Mouse (Mus musculus) CH12.LX (cell line): ENCODE results near the gene Cercam. TPM values are rescaled to one million over a fixed set of nuclear protein-coding genes. Genes with fewer than 3 reads are reported as not detected.

ENCODE experiments used
- DNase-seq: peaks from one replicate; pipeline ENCODE4 v3.0.0-alpha.2; 2013; ENCODE audit errors: extremely low read depth
- H3K27ac ChIP-seq: 2 replicates; pipeline ENCODE4 v1.5.1; 2012; ENCODE audit warnings: low read depth, mild to moderate bottlenecking, control low read depth, moderate library complexity; ENCODE audit not compliant: insufficient read depth
- H3K27me3 ChIP-seq: replicated peaks from 2 replicates; pipeline ENCODE3; 2012; ENCODE audit warnings: inconsistent platforms
- H3K36me3 ChIP-seq, 2 experiments: replicated peaks in 1 of 2; 2 replicates each; pipeline versions ENCODE3 to v1.6.1; 2012; ENCODE audit warnings: inconsistent platforms in 1 of 2, low read length in 1 of 2, mild to moderate bottlenecking in 1 of 2, mixed read lengths in 1 of 2, moderate library complexity in 1 of 2; ENCODE audit not compliant: control insufficient read depth in 1 of 2, insufficient read depth in 1 of 2
- H3K4me1 ChIP-seq, 2 experiments: 2 replicates each; pipeline ENCODE4 v1.6.1; 2012; ENCODE audit warnings: inconsistent platforms in 1 of 2, moderate library complexity in 1 of 2; ENCODE audit not compliant: insufficient read depth in 2 of 2, control insufficient read depth in 1 of 2
- H3K4me2 ChIP-seq: 2 replicates; pipeline ENCODE4 v1.6.1; 2012; ENCODE audit warnings: low read depth, mild to moderate bottlenecking, control low read depth; ENCODE audit not compliant: poor library complexity, insufficient read depth, severe bottlenecking
- H3K4me3 ChIP-seq, 3 experiments: fragments of 150-350 bp in 1 of 3; sonication (generic) in 1 of 3; replicated peaks in 1 of 3; 2 replicates each; pipeline versions ENCODE3 to v1.5.1; 2011 to 2012; ENCODE audit warnings: low read depth in 2 of 3, low read length in 2 of 3, mild to moderate bottlenecking in 2 of 3, moderate library complexity in 2 of 3, control low read depth in 1 of 3, improper control_type of control experiment in 1 of 3, inconsistent platforms in 1 of 3, mixed read lengths in 1 of 3; ENCODE audit not compliant: poor library complexity in 1 of 3
- H3K79me2 ChIP-seq: replicated peaks from 2 replicates; pipeline ENCODE4 v1.6.1; 2012; ENCODE audit warnings: mild to moderate bottlenecking, moderate library complexity; ENCODE audit not compliant: control insufficient read depth, poor library complexity, insufficient read depth, severe bottlenecking; ENCODE audit errors: extremely low read depth
- H3K9ac ChIP-seq: 2 replicates; pipeline ENCODE4 v1.6.1; 2012; ENCODE audit warnings: low read depth, mild to moderate bottlenecking, control low read depth, moderate library complexity; ENCODE audit not compliant: insufficient read depth
- H3K9me3 ChIP-seq: replicated peaks from 2 replicates; pipeline ENCODE3; 2012; ENCODE audit warnings: low read length, inconsistent platforms, mixed read lengths
- BHLHE40 ChIP-seq: IDR thresholded peaks from 2 replicates; pipeline ENCODE4 v1.6.1; 2011; ENCODE audit warnings: mild to moderate bottlenecking, low read depth, low read length, improper control_type of control experiment
- CHD1 ChIP-seq: IDR thresholded peaks from 2 replicates; pipeline ENCODE4 v1.6.1; 2012; ENCODE audit warnings: low read depth, low read length, improper control_type of control experiment, inconsistent platforms
- CHD2 ChIP-seq: IDR thresholded peaks from 2 replicates; pipeline ENCODE4 v1.6.1; 2011; ENCODE audit warnings: low read length, improper control_type of control experiment
- GABPA ChIP-seq: IDR thresholded peaks from 2 replicates; pipeline ENCODE4 v1.6.1; 2012; ENCODE audit warnings: low read depth, low read length, improper control_type of control experiment, inconsistent platforms; ENCODE audit not compliant: insufficient replicate concordance
- IRF4 ChIP-seq: IDR thresholded peaks from 2 replicates; pipeline ENCODE4 v1.6.1; 2014; ENCODE audit warnings: low read depth, mild to moderate bottlenecking, inconsistent platforms, low read length, improper control_type of control experiment
- JUN ChIP-seq: IDR thresholded peaks from 2 replicates; pipeline ENCODE4 v1.6.1; 2011; ENCODE audit warnings: low read depth, mild to moderate bottlenecking, low read length, improper control_type of control experiment, moderate library complexity; ENCODE audit not compliant: insufficient read depth
- JUND ChIP-seq: conservative IDR thresholded peaks from 2 replicates; pipeline ENCODE4 v1.6.1; 2011; ENCODE audit warnings: low read depth, low read length, improper control_type of control experiment
- KAT2A ChIP-seq: IDR thresholded peaks from 2 replicates; pipeline ENCODE4 v1.6.1; 2012; ENCODE audit warnings: low read length, improper control_type of control experiment, inconsistent platforms; ENCODE audit not compliant: insufficient replicate concordance
- MAFK ChIP-seq: IDR thresholded peaks from 2 replicates; pipeline ENCODE4 v1.6.1; 2011; ENCODE audit warnings: low read length, improper control_type of control experiment; ENCODE audit not compliant: insufficient replicate concordance
- MAX ChIP-seq: IDR thresholded peaks from 2 replicates; pipeline ENCODE4 v1.6.1; 2011; ENCODE audit warnings: low read length, improper control_type of control experiment
- MYC ChIP-seq: IDR thresholded peaks from 2 replicates; pipeline ENCODE4 v1.6.1; 2011; ENCODE audit warnings: low read depth, mild to moderate bottlenecking, improper control_type of control experiment, low read length
- NELFE ChIP-seq: IDR thresholded peaks from 2 replicates; pipeline ENCODE4 v1.6.1; 2011; ENCODE audit warnings: low read depth, low read length, improper control_type of control experiment
- NRF1 ChIP-seq: IDR thresholded peaks from 2 replicates; pipeline ENCODE4 v1.6.1; 2014; ENCODE audit warnings: low read depth, mild to moderate bottlenecking, inconsistent platforms, low read length, improper control_type of control experiment, moderate library complexity
- POLR2A ChIP-seq: IDR thresholded peaks from 2 replicates; pipeline ENCODE4 v1.6.1; 2011; ENCODE audit warnings: low read depth, mild to moderate bottlenecking, improper control_type of control experiment, low read length
- POLR2AphosphoS2 ChIP-seq: IDR thresholded peaks from 2 replicates; pipeline ENCODE4 v1.6.1; 2011; ENCODE audit warnings: low read depth, low read length, improper control_type of control experiment
- RAD21 ChIP-seq: IDR thresholded peaks from 2 replicates; pipeline ENCODE4 v1.6.1; 2011; ENCODE audit warnings: low read depth, mild to moderate bottlenecking, low read length, improper control_type of control experiment, moderate library complexity
- RCOR1 ChIP-seq: conservative IDR thresholded peaks from 2 replicates; pipeline ENCODE4 v1.6.1; 2012; ENCODE audit warnings: low read depth, mild to moderate bottlenecking, inconsistent platforms, low read length, improper control_type of control experiment
- SIN3A ChIP-seq: IDR thresholded peaks from 2 replicates; pipeline ENCODE4 v1.6.1; 2012; ENCODE audit warnings: low read length, improper control_type of control experiment, inconsistent platforms
- SMC3 ChIP-seq: IDR thresholded peaks from 2 replicates; pipeline ENCODE4 v1.6.1; 2011; ENCODE audit warnings: low read depth, low read length, improper control_type of control experiment
- TBP ChIP-seq: conservative IDR thresholded peaks from 2 replicates; pipeline ENCODE4 v1.6.1; 2011; ENCODE audit warnings: low read depth, low read length, improper control_type of control experiment
- TCF12 ChIP-seq: IDR thresholded peaks from 2 replicates; pipeline ENCODE4 v1.6.1; 2014; ENCODE audit warnings: low read depth, mild to moderate bottlenecking, inconsistent platforms, low read length, improper control_type of control experiment
- USF1 ChIP-seq: IDR thresholded peaks from 2 replicates; pipeline ENCODE4 v1.6.1; 2014; ENCODE audit warnings: low read depth, mild to moderate bottlenecking, inconsistent platforms, low read length, improper control_type of control experiment
- ZKSCAN1 ChIP-seq: IDR thresholded peaks from 2 replicates; pipeline ENCODE4 v1.6.1; 2012; ENCODE audit warnings: low read depth, inconsistent platforms, low read length, improper control_type of control experiment, borderline replicate concordance
- ZNF384 ChIP-seq: IDR thresholded peaks from 2 replicates; pipeline ENCODE4 v1.6.1; 2012; ENCODE audit warnings: low read depth, low read length, improper control_type of control experiment, inconsistent platforms
- dilution Hi-C: fragments of 300-500 bp; cut with MboI; formaldehyde crosslinking; loops from 2 replicates; pipeline ENCODE4 v1.14.3; 2020; ENCODE audit warnings: low sequenced_read_pairs; ENCODE audit not compliant: extremely low pct_unique_long_range_greater_than_20kb, extremely low pct_ligation_motif_present
- in situ Hi-C: fragments of 300-500 bp; cut with MboI; formaldehyde crosslinking; loops from 3 replicates; pipeline ENCODE4 v1.14.3; 2019; ENCODE audit warnings: low sequenced_read_pairs, low pct_ligation_motif_present, low pct_unique_long_range_greater_than_20kb, mixed read lengths
- polyA plus RNA-seq: library from polyadenylated mRNA; unstranded; fragments of >175 nt; gene quantifications from 2 replicates; pipeline ENCODE4 v1.2.1, GENCODE M21; 2012; ENCODE audit warnings: low read depth; ENCODE audit not compliant: insufficient read length
- total RNA-seq, 2 experiments: library from RNA; depleted of rRNA; stranded (reverse); fragments of 300-350 nt in 1 of 2; fragments of >200 nt in 1 of 2; gene quantifications; 2 replicates each; pipeline ENCODE4 v1.2.3; 2012 to 2014

Gene Cercam
- total and polyA plus RNA-seq, 3 experiments = 3.0 to 6.1 (median 3.7) TPM

- Histone ChIP-seq H3K4me2 (no peak overlapping the region), H3K36me3 (peaks cover 6 to 34% of the 10 kb centered on the region in 2 experiments), H3K4me1 (peaks cover 12 to 28% of the 10 kb centered on the region in 2 experiments), H3K9me3 (no peaks in the 10 kb centered on the region), H3K27me3 (no peaks in the 10 kb centered on the region), H3K79me2 (no peaks in the 10 kb centered on the region), H3K4me3 (no peak overlapping the region), H3K9ac (no peak overlapping the region), H3K27ac (no peak overlapping the region)
- in situ Hi-C loops (no loop called here), dilution Hi-C loops (no loop called here)
- TF ChIP-seq NRF1 = no peak
- TF ChIP-seq POLR2A = no peak
- TF ChIP-seq TCF12 = no peak
- no peak for TF ChIP-seq IRF4
- TF ChIP-seq JUN = no peak
- TF ChIP-seq KAT2A = no peak
- no peak for TF ChIP-seq CHD2
- no peak; the same call in 1 of the 2 replicates for TF ChIP-seq USF1
- TF ChIP-seq GABPA = no peak
- no peak for DNase-seq
These were observed 4.8 kb downstream of the Cercam start for GRCm38 (mm10) chr2:29873801-29874200.

DNA sequence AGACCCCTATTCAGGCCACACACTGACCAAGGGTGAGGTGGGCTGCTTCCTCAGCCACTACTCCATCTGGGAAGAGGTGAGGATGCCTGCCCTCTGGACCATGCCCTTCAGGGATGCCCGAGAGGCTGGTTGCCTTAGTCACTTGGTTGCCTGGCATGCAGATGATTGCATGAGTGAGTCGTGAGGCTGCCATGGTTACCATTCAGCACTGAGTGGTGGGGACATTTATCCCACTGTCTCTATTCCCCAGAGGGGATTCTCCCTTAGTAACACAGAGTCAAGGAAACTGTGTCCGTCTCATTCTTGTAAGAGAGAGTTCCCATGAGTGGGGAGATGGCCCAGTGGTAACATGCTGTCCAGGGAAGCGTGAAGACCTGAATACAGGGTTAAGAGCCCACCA lies 9.1 kb downstream of the Cercam start:
- Histone ChIP-seq H3K27ac (no peak overlapping the region), H3K4me3 (no peak overlapping the region), H3K79me2 (no peaks in the 10 kb centered on the region), H3K4me2 (no peak overlapping the region), H3K9me3 (peaks cover 6% of the 10 kb centered on the region), H3K36me3 (peaks cover 8 to 38% of the 10 kb centered on the region in 2 experiments), H3K9ac (no peak overlapping the region), H3K27me3 (no peaks in the 10 kb centered on the region), H3K4me1 (peaks cover 5 to 10% of the 10 kb centered on the region in 2 experiments; a peak in 2 of 4 replicates)
- in situ Hi-C loops = no loop called here
- TF ChIP-seq POLR2AphosphoS2 (no peak), RCOR1 (no peak), TCF12 (no peak), BHLHE40 (no peak), ZKSCAN1 (no peak)
- DNase-seq = no peak
- dilution Hi-C loops = no loop called here

- H3K9me3 ChIP-seq = peaks cover 6% of the 10 kb centered on the region
- H3K4me3 ChIP-seq = no peak overlapping the region
- H3K27ac ChIP-seq = no peak overlapping the region
- H3K79me2 ChIP-seq = no peaks in the 10 kb centered on the region
- DNase-seq = no peak
- H3K4me2 ChIP-seq = no peak overlapping the region
- H3K4me1 ChIP-seq = peaks cover 2 to 10% of the 10 kb centered on the region in 2 experiments; a peak in 1 of 4 replicates
- H3K27me3 ChIP-seq = no peaks in the 10 kb centered on the region
- TF ChIP-seq TCF12 (no peak), JUN (no peak), MAX (no peak), ZNF384 (no peak), JUND (no peak), NELFE (no peak), SMC3 (no peak), RAD21 (no peak), IRF4 (no peak), CHD1 (no peak), MAFK (no peak), MYC (no peak), GABPA (no peak), SIN3A (no peak), RCOR1 (no peak), TBP (no peak)
- dilution Hi-C loops = no loop called here
- in situ Hi-C loops = no loop called here
- no peak overlapping the region for H3K9ac ChIP-seq
- peaks cover 5 to 30% of the 10 kb centered on the region in 2 experiments for H3K36me3 ChIP-seq
These were observed 10.2 kb downstream of the Cercam start for GRCm38 (mm10) chr2:29879191-29879590.
